Mouse (Mus musculus): ENCODE measurements around the gene Duxbl3.
"Not testable (repeated sequence)": the region's sequence is repeated elsewhere in the genome, so short reads cannot be mapped to it uniquely, and the experiment has no call there.

Gene Duxbl3

GRCm38 (mm10) chr14:26257756-26258617 is at the start of gene Duxbl3:
Gene Duxbl3, plus strand, starts transcription at chr14:26257962.
- DNase-seq (ENCODE audit: low spot score in 2 of 2): not testable (repeated sequence)

DNA sequence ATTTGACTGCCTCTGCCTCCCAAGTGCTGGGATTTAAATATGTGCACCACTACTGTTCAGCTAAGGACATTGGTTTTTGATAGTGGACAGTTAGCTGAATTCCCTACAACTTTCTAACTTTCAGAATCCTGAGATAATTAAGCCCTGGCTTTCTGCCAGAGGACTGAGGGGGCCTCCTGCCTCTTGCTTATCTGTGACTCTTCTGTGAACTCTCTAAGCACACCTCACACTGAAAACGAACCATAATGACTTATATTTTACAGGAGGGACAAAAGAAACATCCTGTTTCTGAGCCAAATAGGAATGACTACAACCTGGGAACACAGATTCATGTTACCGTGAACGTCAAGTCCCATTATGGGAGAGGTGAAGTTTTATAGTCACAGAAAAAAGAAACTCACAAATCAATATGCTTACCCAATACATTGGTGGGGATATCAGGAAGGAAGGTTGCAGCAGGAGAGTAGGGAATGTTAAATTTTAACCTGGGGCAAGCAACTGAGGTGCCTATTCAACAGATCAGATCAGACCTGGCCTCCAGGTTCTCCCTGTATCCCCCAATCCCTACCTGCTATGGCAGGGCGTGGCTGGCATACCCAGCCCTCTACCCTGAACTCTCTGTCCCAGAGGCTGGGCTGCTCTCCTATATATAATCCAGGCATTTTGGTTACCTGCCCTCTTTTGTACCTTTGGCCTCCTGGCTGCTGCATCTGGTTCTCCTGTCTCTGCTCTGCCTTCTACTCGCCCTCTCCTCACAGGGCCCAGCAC is 41.3 kb upstream of the Duxbl3 start:
- not testable (repeated sequence) for DNase-seq (ENCODE audit: low spot score in 2 of 2)

DNA sequence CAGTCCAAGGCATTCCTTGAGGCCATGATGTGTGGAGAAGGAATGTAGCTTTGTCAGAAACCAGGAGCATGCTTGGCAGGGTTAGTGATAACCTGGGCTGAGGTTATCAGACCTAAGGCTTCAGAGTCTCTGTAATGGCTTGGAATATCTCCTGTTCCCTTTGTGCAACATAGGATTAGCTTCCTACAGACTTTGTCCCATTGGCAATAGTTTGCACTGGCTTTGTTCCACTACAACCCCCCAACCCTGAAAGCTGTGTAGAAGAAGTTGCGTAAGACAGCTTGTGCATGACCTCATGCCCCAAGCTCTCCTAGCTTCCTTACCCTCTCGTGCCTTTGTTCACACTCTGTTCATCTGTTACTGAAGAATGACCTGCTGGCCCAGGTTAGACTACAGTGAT is 20.6 kb upstream of the Duxbl3 start:
- not testable (repeated sequence) for DNase-seq (ENCODE audit: low spot score in 2 of 2)

DNA sequence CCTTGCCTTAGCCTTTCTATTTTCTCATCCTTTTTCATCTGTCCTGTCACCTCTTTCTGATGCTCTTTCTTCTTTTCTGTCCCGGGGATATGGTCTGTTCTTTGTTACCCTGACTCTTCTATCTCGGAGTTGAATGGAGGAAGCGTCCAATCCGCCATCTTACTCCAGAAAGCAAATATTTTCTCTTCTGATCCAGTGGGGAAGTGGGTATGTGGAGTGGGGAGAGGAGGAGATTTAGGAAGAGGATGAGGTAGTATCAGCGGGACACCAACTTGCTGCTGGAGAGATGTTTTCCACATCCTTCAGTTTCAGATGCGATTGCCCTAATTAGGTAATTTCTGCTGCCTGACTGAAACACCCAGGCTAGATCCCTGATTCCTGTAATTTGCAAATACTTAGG is 967 bp downstream of the Duxbl3 start:
- DNase-seq (ENCODE audit: low spot score in 2 of 2): not testable (repeated sequence)

GRCm38 (mm10) chr14:26286737-26287136 is 29.0 kb downstream of the Duxbl3 start:
- not testable (repeated sequence) for DNase-seq (ENCODE audit: low spot score in 2 of 2)

DNA sequence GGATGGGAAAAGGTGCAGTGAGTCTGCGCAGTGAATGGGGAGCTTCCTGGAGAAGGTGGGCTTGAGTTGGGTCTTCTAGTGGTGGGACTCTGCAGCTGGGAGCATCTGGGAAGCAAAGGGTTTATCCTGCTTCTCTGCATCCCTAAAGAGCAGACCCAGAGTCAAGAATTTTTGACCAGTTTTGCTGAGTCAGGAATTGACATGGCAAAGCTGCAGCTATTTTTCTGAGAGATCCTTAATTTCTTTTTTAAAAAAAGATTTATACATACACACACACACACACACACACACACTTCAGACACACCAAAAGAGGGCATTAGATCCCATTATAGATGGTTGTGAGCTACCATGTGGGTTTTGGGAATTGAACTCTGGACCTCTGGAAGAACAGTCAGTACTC is 36.1 kb downstream of the Duxbl3 start:
- DNase-seq (ENCODE audit: low spot score in 2 of 2): no peak

- DNase-seq (ENCODE audit: low spot score in 2 of 2): no peak
Measured at GRCm38 (mm10) chr14:26297055-26297454, 39.3 kb downstream of the Duxbl3 start.

GRCm38 (mm10) chr14:26297484-26297883 is 39.7 kb downstream of the Duxbl3 start:
- DNase-seq (ENCODE audit: low spot score in 2 of 2): no peak

DNA sequence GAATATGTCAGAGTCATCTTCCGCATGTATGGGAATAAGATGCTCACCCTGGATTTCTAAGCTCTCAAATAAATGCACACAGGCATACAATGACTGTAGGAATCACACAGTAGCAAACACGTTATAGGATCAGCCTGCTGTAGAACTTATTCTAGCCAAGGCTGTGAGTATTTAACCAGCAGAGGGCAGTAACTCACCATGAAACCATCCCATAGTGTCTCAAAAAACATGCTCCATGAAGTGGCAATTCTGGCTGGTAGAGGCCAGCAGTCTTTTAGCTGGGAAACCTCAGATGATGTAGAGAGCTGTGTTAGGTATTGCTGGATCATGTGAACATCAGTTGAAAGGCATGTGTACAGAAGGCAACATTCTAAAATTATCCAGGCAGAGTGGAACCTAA is 45.3 kb downstream of the Duxbl3 start:
- DNase-seq (ENCODE audit: low spot score in 2 of 2): no peak

DNA sequence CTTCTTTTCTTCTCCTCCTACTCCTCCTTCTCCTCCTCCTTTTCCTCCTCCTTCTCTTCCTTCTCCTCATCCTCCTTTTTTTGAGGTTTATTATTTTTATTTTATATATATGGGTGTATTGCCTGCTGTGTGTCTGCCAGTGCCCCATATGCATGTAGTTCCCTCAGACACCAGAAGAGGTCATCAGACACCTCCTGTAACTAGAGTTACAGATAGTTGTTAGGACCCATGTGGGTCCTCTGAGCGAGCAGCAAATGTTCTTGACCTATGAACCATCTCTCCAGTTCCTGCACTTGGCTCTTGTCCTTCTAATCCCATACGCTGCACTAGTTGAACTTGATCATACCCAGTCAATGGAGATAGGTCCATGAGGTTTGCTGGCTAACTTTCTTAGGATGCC is 48.3 kb downstream of the Duxbl3 start:
- peak in 1 of 2 experiments; percentile 18 for DNase-seq (ENCODE audit: low spot score in 2 of 2)

DNA sequence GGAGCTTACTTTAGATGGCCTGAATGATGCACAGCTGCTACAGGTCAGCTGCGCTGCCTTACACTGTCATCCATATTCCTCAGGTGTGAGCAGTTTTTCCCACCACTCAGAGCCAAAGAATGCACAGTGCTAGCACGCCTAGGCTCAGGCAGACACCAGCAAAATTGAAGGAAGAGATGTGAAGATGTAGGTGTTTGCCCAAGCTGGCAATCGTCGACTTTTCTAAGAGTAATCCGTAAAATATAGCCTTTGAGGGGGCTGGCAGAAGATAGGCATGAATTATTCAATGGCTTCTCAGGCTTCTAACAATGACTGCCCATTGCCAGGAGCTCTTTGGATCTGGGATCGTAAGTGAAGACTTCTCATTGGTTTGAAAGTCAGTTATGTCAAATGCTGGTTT is 51.1 kb downstream of the Duxbl3 start:
- no peak for DNase-seq (ENCODE audit: low spot score in 2 of 2)

GRCm38 (mm10) chr14:26309511-26309910 is 51.7 kb downstream of the Duxbl3 start:
- no peak for DNase-seq (ENCODE audit: low spot score in 2 of 2)

DNA sequence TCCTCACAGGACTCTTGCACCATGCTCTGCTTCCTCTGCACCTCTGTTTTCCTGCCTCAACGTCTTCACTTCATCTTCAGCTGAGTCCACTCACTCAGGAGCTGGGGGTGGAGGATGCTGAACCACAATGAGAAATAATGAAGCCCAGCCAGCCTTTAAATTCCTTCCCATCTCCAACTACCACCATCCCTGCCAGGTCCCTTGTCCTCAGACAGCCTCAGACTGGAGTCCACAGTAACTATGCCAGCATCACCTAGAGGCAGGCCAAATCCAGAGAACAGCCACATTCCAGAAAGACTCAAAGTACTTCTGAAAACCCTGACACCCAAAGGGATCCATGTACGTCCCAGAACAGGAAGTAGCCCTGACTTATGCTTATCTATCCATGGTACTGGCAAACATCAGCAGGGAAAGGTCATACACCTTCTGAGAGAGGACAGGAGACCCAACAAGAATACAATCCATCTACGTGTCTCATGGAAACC is 58.5 kb downstream of the Duxbl3 start:
- DNase-seq (ENCODE audit: low spot score in 2 of 2): no peak

All from spleen, postnatal 10 days (tissue).